Mouse (Mus musculus) fibroblast of lung, adult 2 months (primary cell): ENCODE results near the gene Bub1.

Experiments
- DNase-seq: peaks from one replicate; pipeline ENCODE4 v3.0.0-alpha.2; 2011; ENCODE audit warnings: low read depth

Gene Bub1

GRCm38 (mm10) chr2:127774578-127774941 lies 57.1 kb downstream of the Bub1 start:
- DNase-seq = no peak

DNA sequence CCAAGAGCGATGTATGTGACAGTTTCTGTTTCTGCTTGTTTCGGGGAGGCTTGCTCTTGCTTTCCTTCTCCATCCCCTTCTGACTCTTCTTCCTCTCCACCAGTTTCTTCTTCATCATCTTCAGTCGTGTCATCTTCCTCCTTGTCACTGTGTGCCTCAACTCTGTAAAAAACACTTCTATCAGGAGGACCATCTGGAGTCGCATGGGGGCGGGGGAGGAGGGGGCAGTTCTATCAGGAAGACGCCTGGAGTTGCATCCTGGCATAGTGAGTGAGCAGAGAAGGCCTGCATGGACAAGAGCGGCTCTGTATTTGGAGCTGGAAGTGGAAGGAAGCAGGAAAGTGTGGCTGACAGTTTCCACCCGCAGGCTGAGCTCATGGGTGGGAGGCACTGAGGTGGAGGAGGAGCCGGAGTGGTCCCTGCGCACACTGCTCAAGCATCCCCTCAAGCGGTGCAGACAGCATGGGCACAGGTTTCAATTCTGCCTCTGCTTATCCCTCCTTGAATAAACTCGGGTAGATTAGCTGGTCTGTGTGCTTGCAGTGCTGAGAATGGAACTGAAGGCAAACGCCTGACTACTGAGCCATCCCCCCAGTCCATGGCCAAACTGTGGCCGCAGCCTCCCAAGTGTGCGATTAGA lies 57.6 kb downstream of the Bub1 start:
- no peak for DNase-seq

GRCm38 (mm10) chr2:127761587-127761986 lies 70.1 kb downstream of the Bub1 start:
- DNase-seq = no peak

DNA sequence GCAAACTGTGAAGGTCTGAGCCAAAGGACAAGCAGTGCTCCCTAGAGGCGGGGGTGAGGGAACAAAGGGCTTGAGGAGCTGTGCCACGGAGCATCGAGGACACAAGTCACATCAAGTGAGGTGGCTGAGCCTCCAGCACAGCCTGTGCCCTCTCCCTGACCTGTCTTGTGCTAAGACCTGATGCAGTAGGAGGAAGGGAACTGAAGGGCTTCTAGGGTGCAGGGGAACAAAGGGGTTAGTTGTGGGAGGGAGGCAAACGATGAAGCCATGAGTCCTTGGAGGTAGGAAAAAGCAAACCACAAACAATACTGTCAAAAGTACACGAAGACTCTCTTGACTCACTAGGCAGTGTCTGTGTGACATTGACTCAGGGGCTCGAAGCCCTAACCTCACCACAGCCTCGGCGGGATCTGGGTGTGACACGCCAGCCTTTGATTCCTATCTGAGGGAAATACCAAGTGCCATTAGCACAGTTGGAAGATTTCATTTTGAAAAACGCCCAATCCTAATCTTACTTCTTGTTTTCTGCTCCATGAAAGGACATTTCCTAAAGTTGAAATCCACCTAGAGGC lies 71.2 kb downstream of the Bub1 start:
- DNase-seq = no peak

DNA sequence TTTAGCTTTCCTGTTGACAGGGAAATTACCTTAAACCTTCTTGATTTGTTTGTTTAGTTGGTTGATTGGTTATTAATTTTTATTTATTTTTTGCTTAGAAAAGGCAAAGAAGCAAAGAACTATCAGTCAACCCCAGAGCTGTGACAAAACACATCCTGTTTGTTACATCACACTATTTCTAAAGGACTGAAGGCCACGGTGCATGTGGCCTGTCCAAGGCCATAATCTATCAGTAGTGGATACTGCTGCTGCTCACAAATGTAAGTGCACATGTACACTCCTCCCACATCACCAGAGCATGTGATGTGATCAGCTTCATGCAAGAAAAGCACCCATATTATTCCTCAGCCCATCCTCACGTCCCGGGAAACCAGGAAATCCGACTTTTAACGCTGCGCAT lies 71.7 kb downstream of the Bub1 start:
- DNase-seq = no peak

DNA sequence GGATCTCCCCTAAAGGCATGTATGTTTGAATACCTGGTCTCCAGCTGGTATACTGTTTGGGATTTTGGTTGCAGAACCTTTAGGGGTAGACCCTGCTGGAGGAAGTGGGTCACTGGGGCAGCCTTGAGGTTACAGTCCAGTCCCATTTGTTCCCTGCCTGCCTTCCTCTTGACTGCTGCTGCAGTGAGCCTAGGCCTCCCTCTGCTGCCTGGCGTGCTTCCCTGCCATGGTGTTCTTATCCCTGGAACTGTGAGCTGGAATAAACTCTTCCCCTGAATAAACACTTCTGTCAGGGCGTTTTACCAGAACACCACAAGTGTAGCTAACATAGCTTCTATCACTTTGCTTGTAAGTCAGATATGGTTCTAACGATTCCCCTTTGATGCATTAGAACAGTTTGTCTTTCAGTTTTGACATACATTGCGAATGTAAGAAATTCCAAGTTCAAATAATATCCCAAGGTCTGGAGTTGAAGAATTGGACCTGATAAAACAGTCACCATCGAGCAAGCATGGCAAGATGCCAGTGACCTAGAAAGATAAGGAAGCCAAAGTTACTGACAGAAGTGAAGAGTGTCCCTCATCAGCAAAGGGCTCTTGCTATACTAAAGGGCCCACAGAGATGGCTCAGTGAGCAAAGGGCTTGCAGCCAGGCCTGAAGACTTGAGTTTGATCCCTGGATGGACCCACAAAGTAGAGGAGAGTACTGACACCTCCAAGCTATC lies 72.3 kb downstream of the Bub1 start:
- DNase-seq = no peak

GRCm38 (mm10) chr2:127757171-127757570 lies 74.5 kb downstream of the Bub1 start:
- no peak for DNase-seq

- no peak for DNase-seq
Measured at GRCm38 (mm10) chr2:127754113-127754512, 77.6 kb downstream of the Bub1 start.

GRCm38 (mm10) chr2:127751849-127752610 lies 79.6 kb downstream of the Bub1 start:
- DNase-seq = no peak
